Mouse (Mus musculus) activated CD4-positive, CD25-positive, alpha-beta regulatory T cell, adult 4 months (primary cell): Measurements from ENCODE around the gene Sf3b1. TPM values are rescaled to one million over a fixed set of nuclear protein-coding genes. Genes with fewer than 3 reads are reported as not detected.
"Not testable (repeated sequence)": the region's sequence is repeated elsewhere in the genome, so short reads cannot be mapped to it uniquely, and the experiment has no call there.

ENCODE experiments used
- ATAC-seq: one replicate; pipeline ENCODE4 v1.8.0; 2017
- polyA plus RNA-seq, 2 experiments: library from polyadenylated mRNA; unstranded; fragments of 100-300 nt; shearing (Covaris generic); gene quantifications; one replicate each; pipeline ENCODE4 v1.2.1; 2017

Sf3b1 gene
- polyA plus RNA-seq: 100 to 1,000 TPM; 412 to 421 TPM

DNA sequence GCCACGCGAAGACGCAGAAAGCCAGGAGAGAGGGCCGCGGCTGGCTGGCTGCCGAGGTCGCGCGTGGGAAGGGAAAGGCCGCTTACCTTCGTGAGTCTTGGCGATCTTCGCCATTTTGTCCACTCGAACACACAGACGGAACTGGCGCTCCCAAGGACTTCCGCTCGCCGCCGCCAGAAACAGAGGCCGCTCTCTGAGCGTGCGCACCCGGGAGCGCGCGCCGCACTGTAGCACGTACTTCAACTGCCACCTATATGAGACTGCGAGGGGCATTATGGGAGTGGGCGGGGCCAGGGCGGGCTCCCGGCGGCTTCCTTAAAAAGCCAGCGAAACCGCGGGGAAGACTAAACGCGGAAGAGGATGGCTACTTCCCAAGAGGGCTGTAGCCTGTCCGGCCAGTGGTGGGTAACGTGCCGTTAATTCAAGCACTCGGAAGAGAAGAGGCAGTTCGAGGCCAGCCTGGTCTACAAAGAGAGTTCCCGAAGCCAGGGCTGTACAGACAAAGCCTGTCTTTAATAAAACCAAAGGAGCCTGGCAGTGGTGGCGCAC, at the start of gene Sf3b1:
TSS of gene Sf3b1 (minus strand) at position 229 of the 549 bp plus-strand sequence.
- peak; percentile 77 for ATAC-seq

DNA sequence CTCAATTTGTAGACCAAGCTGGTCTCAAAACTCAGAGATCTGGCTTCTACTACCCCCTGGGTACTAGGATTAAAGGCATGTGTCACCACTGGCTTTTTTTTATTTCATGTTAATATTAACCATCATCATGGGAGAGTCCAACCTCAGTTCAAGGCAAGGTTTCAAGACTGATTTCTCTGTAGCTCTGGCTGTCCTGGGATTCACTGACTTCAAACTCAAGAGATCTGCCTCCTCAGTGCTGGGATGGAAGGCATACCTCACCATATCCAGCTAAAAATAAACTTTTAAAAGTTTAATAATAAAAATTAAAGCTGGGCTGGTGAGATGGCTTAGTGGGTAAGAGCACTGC, 49.1 kb upstream of the Sf3b1 start:
- no peak for ATAC-seq

DNA sequence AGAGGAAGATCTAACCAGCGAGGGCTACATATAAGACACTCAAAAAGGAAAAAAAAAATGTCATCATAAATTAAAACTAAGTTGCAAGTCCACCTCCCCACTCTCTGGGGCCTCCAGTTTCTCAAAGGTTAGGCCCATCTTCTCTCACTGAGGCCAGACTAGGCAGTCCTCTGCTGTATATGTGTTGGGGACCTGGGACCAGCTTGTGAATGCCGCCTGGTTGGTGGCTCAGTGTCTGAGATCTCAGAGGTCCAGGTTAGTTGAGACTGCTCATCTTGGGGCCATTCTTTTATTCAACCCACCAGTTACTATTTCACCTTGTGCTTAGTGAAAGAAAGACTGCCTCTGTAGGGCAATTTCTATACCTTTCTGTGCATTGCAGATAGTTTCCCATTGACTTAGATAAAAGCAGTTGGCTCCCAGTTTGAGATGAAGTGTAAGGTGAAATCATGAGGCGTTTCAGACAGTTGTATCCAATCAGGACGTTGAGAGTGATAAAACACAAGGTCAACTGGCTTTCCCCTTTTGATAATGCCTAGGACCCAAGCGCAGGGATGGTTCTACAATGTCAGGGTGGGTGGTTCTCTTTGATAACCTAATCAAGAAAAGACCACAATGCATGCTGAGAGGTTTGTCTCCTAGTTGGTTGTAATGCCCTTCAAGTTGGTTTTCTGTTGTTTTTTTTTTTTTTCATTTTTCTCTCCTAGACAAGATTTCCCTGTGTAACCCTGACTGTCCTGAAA, 48.5 kb upstream of the Sf3b1 start:
- no peak for ATAC-seq

DNA sequence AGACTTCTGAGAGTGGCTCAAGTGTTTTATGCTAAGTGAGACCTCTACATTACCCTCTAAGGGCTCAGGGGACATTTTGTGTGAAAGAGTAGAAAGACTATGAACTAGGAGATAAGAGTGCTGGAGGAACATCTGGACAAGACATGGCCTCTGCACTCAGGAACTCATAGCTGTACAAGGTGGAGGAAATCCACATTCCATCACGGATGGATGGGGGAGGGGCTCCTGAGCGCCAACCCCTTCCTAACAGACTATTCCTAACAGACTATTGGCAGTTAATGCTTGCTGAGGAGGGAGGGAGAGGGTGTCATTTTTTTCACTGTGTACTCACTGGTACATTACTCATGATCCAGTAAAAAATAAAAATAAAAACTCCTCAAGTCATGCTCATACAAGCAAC, 47.5 kb upstream of the Sf3b1 start:
- ATAC-seq: no peak

DNA sequence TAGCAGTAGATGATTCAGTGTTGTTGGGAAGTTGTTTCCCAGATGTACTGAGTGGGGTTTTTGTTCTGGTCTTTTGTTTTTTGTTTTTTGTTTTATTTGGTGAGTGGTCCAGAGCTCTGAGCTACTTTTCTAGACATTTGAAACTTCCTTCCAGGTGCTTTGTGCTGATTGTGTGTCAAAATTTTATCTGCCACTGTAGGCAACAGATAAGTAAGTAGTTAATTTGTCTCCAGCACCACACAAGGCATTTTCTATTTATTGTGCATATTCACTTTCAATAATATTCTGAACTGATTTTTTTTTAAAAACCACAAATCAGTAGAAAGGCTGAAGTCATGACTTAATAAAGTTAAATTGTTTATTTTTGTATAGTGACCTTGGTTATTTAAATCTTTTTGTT, 45.0 kb upstream of the Sf3b1 start:
- not testable (repeated sequence) for ATAC-seq

DNA sequence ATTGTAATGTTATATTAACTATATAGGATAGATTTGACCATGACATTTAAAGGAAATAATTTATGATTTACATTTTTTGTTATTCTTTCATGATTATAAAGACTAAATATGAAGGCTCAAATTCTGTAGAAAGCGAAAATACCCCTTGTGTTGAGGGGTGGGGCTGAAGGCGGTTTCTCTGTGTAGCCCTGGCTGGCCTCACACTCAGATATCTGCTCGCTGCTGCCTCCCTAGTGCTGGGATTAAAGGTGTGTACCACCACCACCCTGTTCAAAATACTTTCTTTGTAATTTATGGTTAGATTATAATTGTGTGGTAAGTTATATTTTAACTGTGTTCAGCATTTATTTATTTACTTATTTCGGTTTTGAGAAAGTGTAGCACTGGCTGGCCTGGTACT, 34.5 kb upstream of the Sf3b1 start:
- ATAC-seq: no peak

DNA sequence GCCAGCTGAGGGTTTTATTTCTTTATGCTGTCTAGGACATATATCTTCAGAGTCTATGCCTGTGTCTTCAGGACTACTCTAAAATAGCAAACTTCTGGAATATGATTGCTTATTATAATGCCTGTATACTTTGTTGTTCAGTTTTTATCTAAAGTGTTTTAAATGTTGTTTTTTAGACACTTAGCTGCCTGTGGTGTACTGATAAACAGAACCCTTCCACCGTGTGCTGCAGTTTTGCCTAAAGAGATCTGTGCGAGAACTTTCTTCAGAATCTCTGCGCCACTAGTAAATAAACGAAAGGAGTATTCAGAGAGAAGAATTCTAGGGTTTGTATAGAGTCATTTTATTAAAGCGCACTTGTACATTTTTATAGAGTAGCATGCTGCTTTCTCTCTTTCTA, 33.8 kb upstream of the Sf3b1 start:
- no peak for ATAC-seq

DNA sequence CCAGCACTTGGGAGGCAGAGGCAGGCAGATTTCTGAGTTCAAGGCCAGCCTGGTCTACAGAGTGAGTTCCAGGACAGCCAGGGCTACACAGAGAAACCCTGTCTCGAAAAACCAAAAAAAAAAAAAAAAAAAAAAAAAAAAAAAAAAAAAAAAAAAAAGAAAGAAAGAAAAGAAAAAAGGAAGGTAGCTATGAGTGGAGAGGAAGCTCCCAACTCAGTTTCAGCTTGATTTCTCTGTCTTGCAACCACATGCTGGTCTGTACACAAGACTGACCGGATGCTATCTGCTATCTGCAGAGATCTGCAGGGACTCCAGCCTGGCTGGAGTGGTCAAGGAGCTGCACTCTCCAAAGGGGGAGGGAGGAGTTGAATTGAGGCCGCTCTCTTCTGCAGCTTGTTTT, 31.1 kb upstream of the Sf3b1 start:
- ATAC-seq: not testable (repeated sequence)

DNA sequence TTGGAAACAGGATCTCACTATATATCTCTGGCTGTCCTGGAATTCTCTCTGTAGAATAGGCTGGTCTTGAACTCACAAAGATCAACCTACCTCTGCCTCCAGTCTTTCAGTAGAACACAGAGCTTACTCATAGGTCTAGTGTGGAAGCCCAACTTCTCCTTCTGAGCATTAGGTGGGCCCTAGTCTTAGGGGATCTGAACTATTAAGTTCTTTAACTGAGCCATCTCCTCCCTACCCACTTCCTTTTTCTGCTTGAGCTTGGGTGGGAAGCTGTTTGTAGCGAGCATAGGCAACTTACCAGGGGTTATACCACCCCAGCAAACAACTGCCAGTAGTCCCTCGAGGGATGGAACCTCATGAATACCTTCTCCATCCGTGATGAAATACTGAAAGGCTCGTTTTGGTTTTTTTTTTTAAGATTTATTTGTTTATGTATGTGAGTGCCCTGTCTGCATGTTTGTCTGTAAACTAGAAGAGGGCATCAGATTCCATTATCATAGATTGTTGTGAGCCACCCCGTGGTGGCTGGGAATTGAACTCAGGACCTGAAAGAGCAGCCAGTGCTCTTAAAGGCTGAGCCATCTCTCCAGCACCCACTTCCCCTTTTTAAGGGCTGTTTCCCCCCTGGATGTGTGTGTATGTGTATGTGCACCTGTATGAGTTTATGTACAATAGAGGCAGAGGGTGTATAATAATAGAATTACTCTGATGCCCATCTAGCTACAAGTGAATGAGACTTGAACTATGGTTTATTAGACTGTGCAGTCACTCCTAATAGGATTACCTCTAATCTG, 28.2 kb upstream of the Sf3b1 start:
- no peak for ATAC-seq

DNA sequence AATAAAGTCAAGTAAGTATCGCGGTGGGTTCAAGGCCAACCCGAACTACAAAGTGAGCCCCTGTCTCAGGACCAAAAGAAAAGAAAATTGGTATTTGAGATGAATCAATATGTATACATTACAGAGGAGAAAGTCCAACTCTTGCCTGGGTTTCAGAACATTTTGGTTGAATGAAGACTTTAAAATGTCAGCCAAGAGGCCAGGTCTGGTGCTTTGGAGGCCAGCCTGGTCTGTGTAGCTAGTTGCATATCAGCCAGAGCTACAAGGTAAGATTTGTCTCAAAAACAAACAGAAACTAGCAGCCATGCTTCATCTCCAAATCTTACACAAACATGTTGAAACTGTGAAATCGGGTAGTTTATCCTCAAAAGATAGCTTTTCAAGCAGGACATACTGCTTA, 26.3 kb upstream of the Sf3b1 start:
- no peak for ATAC-seq

DNA sequence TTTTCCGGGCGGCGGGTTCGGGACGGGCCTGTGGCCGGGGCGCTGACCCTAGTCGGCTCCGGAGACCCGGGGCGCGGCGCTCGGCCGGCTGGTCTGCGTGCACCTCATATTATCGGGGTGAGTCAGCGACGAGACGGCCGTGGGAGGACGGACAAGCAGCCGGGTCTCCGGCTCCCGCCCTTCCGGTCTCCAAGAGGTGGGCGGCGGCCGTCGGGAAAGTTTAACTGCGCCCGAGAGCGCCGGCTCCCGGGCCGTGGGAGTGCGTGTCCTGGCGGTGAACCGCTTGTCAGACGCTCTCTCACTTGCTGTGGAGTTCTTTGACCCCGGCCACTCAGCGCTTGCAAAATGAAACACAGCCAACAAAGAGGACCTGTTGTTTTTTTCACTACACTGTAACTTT, 25.7 kb upstream of the Sf3b1 start:
- peak; percentile 5 for ATAC-seq

DNA sequence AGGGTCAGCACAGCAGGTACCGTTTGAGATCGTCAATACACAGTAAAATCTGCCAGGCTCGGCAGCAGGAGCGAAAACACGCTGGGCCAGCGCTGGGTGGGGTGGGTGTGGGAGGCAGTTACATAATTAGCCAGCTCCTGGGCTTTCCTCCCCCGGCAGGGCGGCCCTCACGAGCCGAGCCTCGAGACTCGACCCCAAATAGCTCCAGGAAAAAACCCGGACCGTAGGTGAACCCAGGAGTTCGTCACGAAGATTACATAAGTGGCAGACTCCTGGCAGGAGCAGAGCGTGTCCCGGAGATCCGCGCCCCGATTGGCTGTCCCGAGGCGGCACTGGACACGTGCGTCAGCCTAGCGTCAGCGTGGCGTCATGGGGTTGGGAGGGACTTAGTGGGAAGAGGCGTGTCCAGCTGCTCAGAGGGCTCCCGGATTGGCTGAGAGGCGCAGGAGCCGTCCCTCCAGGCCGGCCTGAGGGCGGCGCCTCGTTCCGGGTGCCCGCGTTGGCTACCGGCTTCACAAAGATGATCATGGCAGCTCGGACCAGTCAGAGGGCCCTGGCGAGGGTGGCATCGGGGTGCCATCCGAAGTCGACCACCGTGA, 25.2 kb upstream of the Sf3b1 start, which contains the start of gene Coq10b:
TSS of gene Coq10b (plus strand) at position 416 of the 599 bp plus-strand sequence.
- peak; percentile 96 for ATAC-seq

DNA sequence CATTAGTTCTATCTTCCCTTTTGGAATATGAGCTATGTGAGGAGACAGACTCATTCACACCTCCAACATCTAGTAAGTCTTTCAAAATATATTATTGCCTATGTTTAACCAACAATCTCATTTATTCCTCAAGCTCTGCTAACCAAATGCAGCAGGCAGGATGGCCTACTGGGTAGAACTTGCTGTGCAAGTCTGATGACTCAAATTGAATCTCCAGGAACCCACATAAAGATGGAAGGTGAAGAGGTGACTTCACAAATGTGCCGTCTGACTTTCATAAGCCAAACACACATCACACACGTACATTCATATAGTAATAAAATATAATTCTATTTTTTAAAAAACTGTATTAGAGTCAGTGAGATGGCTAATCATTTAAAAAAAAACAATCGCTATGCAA, 24.4 kb upstream of the Sf3b1 start:
- no peak for ATAC-seq

DNA sequence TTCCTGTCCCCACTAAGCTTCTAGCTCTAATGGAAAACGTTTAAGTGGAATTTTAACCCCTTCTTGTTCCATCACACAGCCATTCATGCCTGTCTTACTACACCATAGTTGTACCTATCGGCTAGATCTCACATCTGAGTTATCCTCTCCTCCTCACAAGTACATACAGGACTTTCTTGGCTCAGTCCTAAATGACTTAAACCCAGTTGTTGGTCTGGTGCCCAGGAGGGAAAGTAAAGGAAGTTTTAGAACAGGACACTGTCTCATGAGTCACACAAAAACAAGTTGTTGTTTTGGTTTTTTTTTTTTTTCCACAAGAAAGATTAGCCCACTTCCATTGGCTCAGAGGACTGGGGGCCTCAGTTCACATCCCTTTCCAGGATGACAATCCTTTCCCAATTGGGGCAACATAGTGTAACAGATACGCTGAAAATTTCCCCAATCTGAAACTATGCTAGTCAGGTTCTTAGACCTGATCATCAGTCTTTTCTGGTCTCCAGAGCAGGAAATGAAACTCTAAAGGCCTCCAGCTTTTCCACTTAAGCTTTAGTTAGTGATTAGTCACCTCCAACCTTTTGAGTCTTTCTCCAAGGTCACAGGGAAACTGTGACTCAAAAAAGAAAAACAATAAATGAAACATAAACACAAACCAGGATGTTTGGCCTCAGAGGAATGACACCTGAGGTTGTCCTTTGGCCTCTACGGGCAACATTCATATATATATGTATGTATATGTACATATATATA, 21.7 kb upstream of the Sf3b1 start:
- no peak for ATAC-seq

DNA sequence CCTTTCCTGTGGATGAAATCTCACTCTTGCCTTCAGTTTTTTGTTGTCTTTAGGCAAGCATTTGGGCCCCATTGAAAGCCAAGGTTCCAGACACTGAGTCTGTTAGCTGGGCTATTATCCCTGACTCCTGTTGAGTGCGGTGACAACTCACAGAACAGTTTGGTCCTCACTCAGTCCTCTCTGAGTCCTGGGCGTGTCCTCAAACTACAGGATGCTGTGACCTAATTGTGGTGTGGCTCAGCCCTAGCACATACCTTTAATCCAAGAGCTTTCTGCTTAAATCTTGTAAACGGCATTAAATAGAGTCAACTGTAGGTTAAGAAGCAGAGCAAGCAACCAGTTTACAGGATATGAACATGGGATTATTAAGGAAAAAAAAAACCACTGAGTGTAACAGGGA, 15.9 kb upstream of the Sf3b1 start:
- ATAC-seq: peak; percentile 52

DNA sequence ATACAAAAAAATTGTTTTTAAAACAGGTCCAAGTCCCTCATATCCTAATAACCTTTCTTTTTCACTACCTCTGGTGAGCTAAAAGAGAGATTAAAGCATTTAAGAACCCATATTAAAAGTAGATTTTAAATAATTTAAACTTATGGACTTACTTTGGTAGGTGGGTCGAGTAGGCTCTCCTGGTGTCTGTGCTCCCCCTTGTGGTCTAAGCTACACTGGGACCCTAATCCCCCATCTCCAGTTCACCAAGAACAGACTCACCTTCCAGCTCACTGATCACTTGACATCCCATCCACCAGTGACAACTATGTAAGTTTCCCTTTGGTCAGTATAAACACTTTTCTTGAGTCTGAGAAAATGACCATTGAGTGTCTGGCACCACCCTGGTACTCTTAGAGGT, 15.0 kb upstream of the Sf3b1 start:
- ATAC-seq: no peak

DNA sequence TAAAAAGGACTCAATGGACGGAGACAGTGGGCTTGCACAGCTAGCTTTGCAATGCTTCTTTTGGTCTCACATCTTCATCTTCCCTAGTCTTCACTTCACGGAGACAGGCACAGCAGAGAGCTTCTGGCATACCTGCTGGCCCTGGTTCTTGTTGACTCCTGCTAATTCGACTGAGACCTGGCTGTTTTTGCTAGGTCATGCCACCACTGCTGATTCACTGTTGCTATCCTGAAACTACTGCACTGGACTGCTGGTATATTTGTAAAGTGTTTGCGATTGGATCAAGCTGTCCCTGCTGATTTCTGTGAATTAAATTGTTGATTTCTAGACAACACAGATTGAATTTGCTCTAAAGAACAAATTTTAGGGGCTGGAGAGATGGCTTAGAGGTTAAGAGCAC, 14.4 kb upstream of the Sf3b1 start:
- ATAC-seq: no peak

DNA sequence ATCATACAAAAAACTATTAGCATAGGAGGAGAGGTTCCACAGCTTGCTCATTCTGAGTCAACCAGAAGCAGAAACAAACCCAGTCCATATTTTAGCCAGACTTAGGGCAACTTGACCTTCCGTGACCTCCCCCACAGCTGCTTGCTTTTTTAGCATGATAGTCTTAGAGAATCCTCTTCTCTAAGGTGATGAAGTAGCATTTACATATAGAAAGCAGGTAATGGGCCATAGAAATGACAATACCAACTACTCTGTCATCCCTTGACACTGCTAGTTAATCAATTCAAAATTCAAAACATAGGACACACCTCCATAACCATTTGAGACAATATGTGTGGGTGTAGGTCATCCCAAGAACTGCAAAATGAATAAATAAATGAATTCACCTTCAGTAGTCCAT, 12.7 kb upstream of the Sf3b1 start:
- ATAC-seq: no peak

DNA sequence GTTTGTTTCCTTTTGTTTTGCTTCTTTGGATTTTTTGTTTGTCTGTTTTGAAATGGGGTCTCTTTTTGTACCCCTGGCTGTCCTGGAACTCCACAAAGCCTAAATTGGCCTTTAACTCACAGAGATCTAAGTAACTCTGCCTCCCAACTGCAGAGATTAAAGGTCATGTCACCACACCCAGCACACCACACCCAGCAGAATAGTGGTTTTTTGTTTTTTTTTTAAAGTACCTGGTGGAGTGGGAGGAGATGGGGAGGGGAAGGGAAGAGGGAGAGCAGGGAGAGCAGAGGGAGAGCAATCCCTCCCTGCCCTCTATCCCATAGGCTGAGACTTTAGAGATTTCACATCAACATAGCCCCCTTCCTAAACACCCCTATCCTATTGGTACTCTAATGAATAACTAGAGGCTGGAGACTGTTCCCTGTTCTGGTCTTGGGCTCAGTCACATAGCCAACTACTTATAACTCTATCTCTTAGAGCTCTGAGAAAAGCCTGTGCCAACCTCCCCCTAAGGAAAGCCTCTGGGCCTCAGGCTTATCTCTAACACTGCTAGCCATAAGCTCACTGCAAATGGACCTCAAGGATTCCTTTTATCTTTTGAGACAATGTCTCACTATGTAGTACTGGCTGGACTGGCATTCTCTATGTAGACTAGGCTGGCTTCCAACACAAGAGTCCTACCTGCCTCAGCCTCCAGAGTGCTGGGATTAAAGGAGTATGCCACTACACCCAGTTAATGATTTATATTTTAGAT, 3.9 kb upstream of the Sf3b1 start:
- no peak for ATAC-seq

DNA sequence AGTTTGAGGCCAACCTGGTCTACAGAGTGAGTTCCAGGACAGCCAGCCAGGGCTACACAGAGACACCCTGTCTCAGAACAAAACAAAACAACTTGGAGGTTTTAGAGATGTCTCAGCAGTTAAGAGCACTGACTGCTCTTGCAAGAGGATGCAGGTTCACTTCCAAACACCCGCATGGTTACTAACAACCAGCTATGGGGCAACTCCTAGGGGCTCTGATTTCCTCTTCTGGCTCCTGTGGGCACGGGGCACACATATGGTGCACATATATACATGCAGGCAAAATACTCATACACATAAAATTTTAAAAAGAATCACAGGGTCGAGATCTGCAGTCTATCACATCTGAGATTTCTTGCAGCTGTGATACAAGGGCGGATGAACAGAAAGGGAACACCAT, 2.2 kb upstream of the Sf3b1 start:
- no peak for ATAC-seq

DNA sequence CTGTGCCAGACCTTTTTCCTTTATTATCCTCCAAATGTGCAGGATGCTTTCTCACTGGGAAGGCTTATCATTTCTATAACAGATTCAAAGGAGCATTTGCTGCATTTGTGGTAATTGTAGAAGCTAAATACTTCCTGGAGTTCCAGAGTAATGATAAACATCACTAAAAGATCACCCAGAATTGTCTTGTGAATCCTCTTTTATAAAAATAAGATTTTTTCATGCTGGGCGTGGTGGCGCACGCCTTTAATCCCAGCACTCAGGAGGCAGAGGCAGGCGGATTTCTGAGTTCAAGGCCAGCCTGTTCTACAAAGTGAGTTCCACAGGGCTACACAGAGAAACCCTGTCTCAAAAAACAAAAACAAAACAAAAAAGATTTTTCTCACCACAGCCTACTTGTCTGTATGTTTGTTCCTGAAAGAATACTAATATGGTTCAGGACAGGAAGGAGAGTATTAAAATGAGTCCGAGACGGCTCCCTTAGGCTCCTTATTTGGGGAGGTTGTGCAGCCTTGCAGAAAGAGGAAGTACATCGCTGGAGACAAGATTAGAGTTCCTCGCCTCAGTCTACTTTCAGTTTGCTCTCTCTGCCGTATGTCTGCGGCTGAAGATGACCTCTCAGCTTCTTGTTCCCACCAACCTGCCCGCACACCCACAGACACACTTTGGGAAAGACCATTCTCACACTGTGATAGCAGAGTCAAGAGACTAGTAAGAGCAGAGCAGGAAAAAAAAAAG, 1.4 kb upstream of the Sf3b1 start:
- peak; percentile 68 for ATAC-seq
